Mouse (Mus musculus) small intestine, adult 2 months (tissue): Measurements from ENCODE around the gene Hoxc10.

Experiments
- CTCF ChIP-seq: fragments of 200-500 bp; IDR thresholded peaks from 2 replicates; pipeline ENCODE4 v1.5.1; 2012; ENCODE audit warnings: low read depth, mild to moderate bottlenecking, control low read depth, inconsistent platforms, low read length, moderate library complexity, mixed read lengths; ENCODE audit not compliant: insufficient replicate concordance, insufficient read length; ENCODE audit errors: extremely low read depth
- POLR2A ChIP-seq: fragments of 200-500 bp; IDR thresholded peaks from 2 replicates; pipeline ENCODE4 v1.6.1; 2012; ENCODE audit warnings: low read depth, mild to moderate bottlenecking, control low read depth, inconsistent platforms, low read length, moderate library complexity

DNA sequence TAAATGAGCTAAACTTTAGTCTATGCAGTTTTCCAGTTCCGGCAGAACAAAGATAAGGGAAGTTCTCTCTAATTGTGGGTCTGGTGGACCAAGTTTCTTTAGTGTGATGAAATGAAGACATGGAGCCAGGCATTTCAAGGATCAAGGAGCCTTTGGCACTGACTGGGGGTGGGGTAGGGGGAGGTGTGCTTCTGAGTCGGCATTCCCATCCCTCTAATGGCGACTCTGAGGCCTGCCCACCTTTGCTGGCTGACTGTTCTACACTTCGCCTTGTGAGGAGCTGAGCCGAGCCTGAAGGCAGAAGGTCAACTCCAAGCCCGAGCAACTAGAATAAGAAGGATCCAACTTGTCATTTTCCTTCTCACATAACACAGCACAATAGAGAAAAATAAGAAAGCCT, 4.9 kb upstream of the Hoxc10 start:
- TF ChIP-seq CTCF (no peak), POLR2A (no peak)
